ENCODE assay signal across 9 mouse cellular contexts in genomic region chr13:69426117-69426516, GRCm38 (mm10).
A peak's percentile ranks its signal among the peaks of the same experiment; 100 is the strongest.
DNase-seq lines count a peak whose midpoint lies in the region; ATAC-seq and TF ChIP-seq lines count a peak whose summit lies in the region.
"Had no signal": no experiment of that assay in that cellular context is flagged by ENCODE, and none has a peak within 500 bp of the region (broad histone marks: within the 10 kb centered on the region; RNA-seq: fewer than 3 reads in every experiment).

No protein-coding gene starts in this region.

- no peaks in the 10 kb centered on the region for H3K9me3 ChIP-seq in liver, embryonic 12.5 days (replicated peaks)
- no peaks in the 10 kb centered on the region for H3K9me3 ChIP-seq in hindbrain, embryonic 10.5 days

- TF ChIP-seq CTCF in liver, adult 2 months (IDR thresholded peaks at IDR 0.05; ENCODE audit: low read depth, low read length), result no peak

- H3K4me2 ChIP-seq in liver, embryonic 12.5 days, result no peak overlapping the region

- H3K27ac ChIP-seq in liver, adult 2 months (replicated peaks; ENCODE audit: insufficient read depth, low read depth, low read length), result no peak overlapping the region
- no peak overlapping the region for H3K27ac ChIP-seq in liver, embryonic 12.5 days
- H3K27ac ChIP-seq in hindbrain, embryonic 10.5 days, result 0 out of 2 replicates have a peak overlapping the region, but pooled peaks have one; percentile 50

- peak; percentile 6 for DNase-seq in liver, adult 2 months (ENCODE audit: extremely low read depth, low read depth, low spot score)
- peak; percentile 20 for DNase-seq in hindbrain, embryonic 10.5 days (ENCODE audit: low spot score)
- peak; percentile 53 to 56 for DNase-seq in kidney, postnatal 25 days
- peak; percentile 56 for DNase-seq in retina, postnatal 1 day
- DNase-seq in thymus, postnatal 0 days (ENCODE audit: low spot score), result no peak
- no peak for DNase-seq in T-cell, adult 2 months (ENCODE audit: low spot score)
- DNase-seq in right cerebral cortex, postnatal 10 days (ENCODE audit: low spot score in 2 of 2), result no peak

- H3K4me1 ChIP-seq in liver, adult 2 months (ENCODE audit: control insufficient read depth, insufficient read depth, low read length), result no peaks in the 10 kb centered on the region
- H3K4me1 ChIP-seq in liver, embryonic 12.5 days, result no peaks in the 10 kb centered on the region
- H3K4me1 ChIP-seq in hindbrain, embryonic 10.5 days (replicated peaks), result peaks cover 17% of the 10 kb centered on the region

- no peak for ATAC-seq in liver, embryonic 12.5 days

- H3K9ac ChIP-seq in liver, adult 2 months (ENCODE audit: low read depth, low read length), result no peak overlapping the region
- no peak overlapping the region for H3K9ac ChIP-seq in liver, embryonic 12.5 days

- H3K4me3 ChIP-seq in liver, adult 2 months (ENCODE audit: insufficient read depth, low read depth, low read length), result no peak overlapping the region
- no peak overlapping the region for H3K4me3 ChIP-seq in liver, embryonic 12.5 days
- H3K4me3 ChIP-seq in hindbrain, embryonic 10.5 days, result no peak overlapping the region
- H3K4me3 ChIP-seq: myocyte had no signal

- TF ChIP-seq POLR2A in liver, adult 2 months (IDR thresholded peaks at IDR 0.05; ENCODE audit: extremely low read depth, insufficient read depth, low read length), result no peak

- no peaks in the 10 kb centered on the region for H3K79me2 ChIP-seq in liver, adult 2 months (ENCODE audit: control insufficient read depth, insufficient read depth, low read length)

- H3K36me3 ChIP-seq in liver, adult 2 months (ENCODE audit: control insufficient read depth, insufficient read depth, low read length), result no peaks in the 10 kb centered on the region
- no peaks in the 10 kb centered on the region for H3K36me3 ChIP-seq in liver, embryonic 12.5 days
- no peaks in the 10 kb centered on the region for H3K36me3 ChIP-seq in hindbrain, embryonic 10.5 days

- 57% methylated on average over 6 of the region's 6 CpGs for WGBS in liver, adult 2 months
- WGBS in liver, embryonic 12.5 days (ENCODE audit: insufficient replicate concordance), result 61% methylated on average over 6 of the region's 6 CpGs
- 71% methylated on average over 6 of the region's 6 CpGs for WGBS in hindbrain, embryonic 10.5 days

- no peaks in the 10 kb centered on the region for H3K27me3 ChIP-seq in liver, adult 2 months (ENCODE audit: control insufficient read depth, insufficient read depth, low read length)
- H3K27me3 ChIP-seq in liver, embryonic 12.5 days (replicated peaks), result no peaks in the 10 kb centered on the region
- no peaks in the 10 kb centered on the region for H3K27me3 ChIP-seq in hindbrain, embryonic 10.5 days (ENCODE audit: insufficient read depth, poor library complexity, severe bottlenecking)

Comparison
In these comparisons a context has a peak if more than half of its experiments do, and no peak if none do; other contexts are left out.
1. DNase-seq: peak in liver, adult 2 months (single experiment), hindbrain, embryonic 10.5 days (single experiment), kidney, postnatal 25 days (2 of 2) and retina, postnatal 1 day (single experiment); none in thymus, postnatal 0 days (single experiment), T-cell, adult 2 months (single experiment) and right cerebral cortex, postnatal 10 days (0 of 2).